Comparison of ENCODE assay signal across 25 mouse cellular contexts in genomic region chr9:63784597-63784996, GRCm38 (mm10). TPM values are rescaled to one million over a fixed set of nuclear protein-coding genes. Genes with fewer than 3 reads are reported as not detected.
DNase-seq lines count a peak whose midpoint lies in the region; ATAC-seq and TF ChIP-seq lines count a peak whose summit lies in the region.
"Had no signal": no experiment of that assay in that cellular context is flagged by ENCODE, and none has a peak within 500 bp of the region (broad histone marks: within the 10 kb centered on the region; RNA-seq: fewer than 3 reads in every experiment).

No protein-coding gene starts in this region.

- DNase-seq in forebrain, embryonic 10.5 days (ENCODE audit: extremely low spot score, low spot score) = no peak
- DNase-seq in kidney, adult 2 months = peak; percentile 49
- DNase-seq in kidney, postnatal 10 days = no peak
- DNase-seq in liver, adult 2 months (ENCODE audit: extremely low read depth, low read depth, low spot score) = peak; percentile 48
- no peak for DNase-seq in liver, postnatal 0 days
- DNase-seq in liver, embryonic 11.5 days (ENCODE audit: low spot score) = no peak
- DNase-seq: adrenal gland, adult 8-10 months; adrenal gland, postnatal 14 days; adrenal gland, postnatal 36 days; B cell, adult 2 months; cerebellum, adult 11-12 months; cerebellum, adult 2 months; cerebellum, adult 9-10 months; cerebellum, postnatal 10 days; cerebellum, postnatal 25 days had no signal

- WGBS in forebrain, embryonic 10.5 days = 83% methylated on average over 3 of the region's 3 CpGs
- 88% methylated on average over 3 of the region's 3 CpGs for WGBS in forebrain, embryonic 12.5 days
- 42% methylated on average over 3 of the region's 3 CpGs for WGBS in kidney, adult 2 months
- WGBS in liver, adult 2 months = 74% methylated on average over 3 of the region's 3 CpGs
- WGBS in liver, postnatal 0 days (ENCODE audit: insufficient replicate concordance) = 77% methylated on average over 3 of the region's 3 CpGs
- WGBS in liver, embryonic 15.5 days (ENCODE audit: insufficient replicate concordance) = 60% methylated on average over 3 of the region's 3 CpGs
- WGBS in liver, embryonic 11.5 days = 87% methylated on average over 3 of the region's 3 CpGs

- no peaks in the 10 kb centered on the region for H3K36me3 ChIP-seq in forebrain, embryonic 10.5 days (replicated peaks)
- no peaks in the 10 kb centered on the region for H3K36me3 ChIP-seq in forebrain, embryonic 12.5 days (replicated peaks)
- H3K36me3 ChIP-seq in kidney, adult 2 months (ENCODE audit: control insufficient read depth, insufficient read depth, low read length) = no peaks in the 10 kb centered on the region
- no peaks in the 10 kb centered on the region for H3K36me3 ChIP-seq in liver, adult 2 months (ENCODE audit: control insufficient read depth, insufficient read depth, low read length)
- no peaks in the 10 kb centered on the region for H3K36me3 ChIP-seq in liver, postnatal 0 days (replicated peaks; ENCODE audit: insufficient read depth, low read length)
- no peaks in the 10 kb centered on the region for H3K36me3 ChIP-seq in liver, embryonic 15.5 days (replicated peaks)
- H3K36me3 ChIP-seq in liver, embryonic 11.5 days (ENCODE audit: control insufficient read depth, insufficient read depth, low read length) = no peaks in the 10 kb centered on the region
- H3K36me3 ChIP-seq: embryonic facial prominence, embryonic 10.5 days; embryonic facial prominence, embryonic 12.5 days; forebrain, embryonic 15.5 days; G1E had no signal

- H3K9me3 ChIP-seq in forebrain, embryonic 10.5 days = no peaks in the 10 kb centered on the region
- H3K9me3 ChIP-seq in forebrain, embryonic 12.5 days = no peaks in the 10 kb centered on the region
- H3K9me3 ChIP-seq in liver, postnatal 0 days (ENCODE audit: low read length) = no peaks in the 10 kb centered on the region
- no peaks in the 10 kb centered on the region for H3K9me3 ChIP-seq in liver, embryonic 15.5 days (replicated peaks)
- H3K9me3 ChIP-seq in liver, embryonic 11.5 days (ENCODE audit: control insufficient read depth, low read length) = no peaks in the 10 kb centered on the region
- H3K9me3 ChIP-seq: embryonic facial prominence, embryonic 10.5 days; embryonic facial prominence, embryonic 12.5 days; forebrain, embryonic 13.5 days; forebrain, embryonic 15.5 days; G1E had no signal

- no peak for TF ChIP-seq POLR2A in kidney, adult 2 months (IDR thresholded peaks at IDR 0.05; ENCODE audit: low read depth, low read length)
- TF ChIP-seq POLR2A in liver, adult 2 months (IDR thresholded peaks at IDR 0.05; ENCODE audit: extremely low read depth, insufficient read depth, low read length) = no peak

- no peak overlapping the region for H3K9ac ChIP-seq in forebrain, embryonic 12.5 days
- H3K9ac ChIP-seq in liver, adult 2 months (ENCODE audit: low read depth, low read length) = no peak overlapping the region
- no peak overlapping the region for H3K9ac ChIP-seq in liver, postnatal 0 days (replicated peaks)
- H3K9ac ChIP-seq in liver, embryonic 15.5 days = no peak overlapping the region
- H3K9ac ChIP-seq in liver, embryonic 11.5 days (ENCODE audit: low read depth, low read length) = no peak overlapping the region
- H3K9ac ChIP-seq: embryonic facial prominence, embryonic 12.5 days; forebrain, embryonic 13.5 days; forebrain, embryonic 15.5 days had no signal

- no peak for TF ChIP-seq CTCF in kidney, adult 2 months (conservative IDR thresholded peaks at IDR 0.05; ENCODE audit: insufficient read depth, insufficient read length, low read depth, low read length)
- no peak for TF ChIP-seq CTCF in liver, adult 2 months (IDR thresholded peaks at IDR 0.05; ENCODE audit: low read depth, low read length)
- no peak for TF ChIP-seq CTCF in liver, postnatal 0 days (IDR thresholded peaks at IDR 0.05; ENCODE audit: low read depth)

- no peak for TF ChIP-seq EP300 in liver, postnatal 0 days (IDR thresholded peaks at IDR 0.05; ENCODE audit: low read depth)

- peaks cover 79% of the 10 kb centered on the region for H3K4me1 ChIP-seq in forebrain, embryonic 10.5 days
- H3K4me1 ChIP-seq in forebrain, embryonic 12.5 days = peaks cover 48% of the 10 kb centered on the region
- peaks cover 3% of the 10 kb centered on the region; the same call in 1 of the 2 replicates for H3K4me1 ChIP-seq in kidney, adult 2 months (ENCODE audit: control insufficient read depth, insufficient read depth, low read length)
- peaks cover 3% of the 10 kb centered on the region; the same call in 1 of the 2 replicates for H3K4me1 ChIP-seq in liver, adult 2 months (ENCODE audit: control insufficient read depth, insufficient read depth, low read length)
- peaks cover 48% of the 10 kb centered on the region for H3K4me1 ChIP-seq in liver, postnatal 0 days (ENCODE audit: insufficient read depth)
- peaks cover 74% of the 10 kb centered on the region for H3K4me1 ChIP-seq in liver, embryonic 15.5 days (replicated peaks)
- peaks cover 61% of the 10 kb centered on the region for H3K4me1 ChIP-seq in liver, embryonic 11.5 days (replicated peaks; ENCODE audit: control insufficient read depth, insufficient read depth, low read length)

- H3K27ac ChIP-seq in forebrain, embryonic 10.5 days = 0 out of 2 replicates have a peak overlapping the region, but pooled peaks have one; percentile 25
- no peak overlapping the region for H3K27ac ChIP-seq in forebrain, embryonic 12.5 days
- H3K27ac ChIP-seq in kidney, adult 2 months (ENCODE audit: insufficient read depth, low read depth, low read length) = no peak overlapping the region
- H3K27ac ChIP-seq in liver, adult 2 months (replicated peaks; ENCODE audit: insufficient read depth, low read depth, low read length) = no peak overlapping the region
- H3K27ac ChIP-seq in liver, postnatal 0 days (ENCODE audit: low read depth) = no peak overlapping the region
- 0 out of 2 replicates have a peak overlapping the region, but pooled peaks have one; percentile 19 for H3K27ac ChIP-seq in liver, embryonic 15.5 days (replicated peaks)
- H3K27ac ChIP-seq in liver, embryonic 11.5 days (ENCODE audit: low read depth, low read length) = no peak overlapping the region
- H3K27ac ChIP-seq: embryonic facial prominence, embryonic 10.5 days; embryonic facial prominence, embryonic 12.5 days; forebrain, embryonic 13.5 days; forebrain, embryonic 15.5 days had no signal

- no peak overlapping the region for H3K4me2 ChIP-seq in forebrain, embryonic 12.5 days
- no peak overlapping the region for H3K4me2 ChIP-seq in liver, postnatal 0 days (ENCODE audit: low read depth, low read length)
- no peak overlapping the region for H3K4me2 ChIP-seq in liver, embryonic 15.5 days
- H3K4me2 ChIP-seq in liver, embryonic 11.5 days = no peak overlapping the region
- H3K4me2 ChIP-seq: embryonic facial prominence, embryonic 12.5 days; forebrain, embryonic 13.5 days; forebrain, embryonic 15.5 days had no signal

- H3K79me2 ChIP-seq in liver, adult 2 months (ENCODE audit: control insufficient read depth, insufficient read depth, low read length) = no peaks in the 10 kb centered on the region

- no peaks in the 10 kb centered on the region for H3K27me3 ChIP-seq in forebrain, embryonic 10.5 days (ENCODE audit: poor library complexity, severe bottlenecking)
- no peaks in the 10 kb centered on the region; the same call in 1 of the 2 replicates for H3K27me3 ChIP-seq in forebrain, embryonic 12.5 days
- no peaks in the 10 kb centered on the region for H3K27me3 ChIP-seq in kidney, adult 2 months (replicated peaks; ENCODE audit: control insufficient read depth, insufficient read depth, low read length)
- no peaks in the 10 kb centered on the region for H3K27me3 ChIP-seq in liver, adult 2 months (ENCODE audit: control insufficient read depth, insufficient read depth, low read length)
- H3K27me3 ChIP-seq in liver, postnatal 0 days (ENCODE audit: insufficient read depth, low read length) = 0 out of 2 replicates have a peak, but pooled peaks cover 3% of the 10 kb centered on the region
- H3K27me3 ChIP-seq in liver, embryonic 15.5 days = no peaks in the 10 kb centered on the region
- no peaks in the 10 kb centered on the region for H3K27me3 ChIP-seq in liver, embryonic 11.5 days (replicated peaks; ENCODE audit: control insufficient read depth, insufficient read depth, low read length)
- H3K27me3 ChIP-seq: embryonic facial prominence, embryonic 12.5 days; forebrain, embryonic 15.5 days; Patski had no signal

- no peak overlapping the region for H3K4me3 ChIP-seq in forebrain, embryonic 10.5 days
- no peak overlapping the region for H3K4me3 ChIP-seq in forebrain, embryonic 12.5 days (replicated peaks)
- no peak overlapping the region for H3K4me3 ChIP-seq in kidney, adult 2 months (ENCODE audit: insufficient read depth, low read depth, low read length)
- H3K4me3 ChIP-seq in liver, adult 2 months (ENCODE audit: insufficient read depth, low read depth, low read length) = no peak overlapping the region
- H3K4me3 ChIP-seq in liver, postnatal 0 days (ENCODE audit: low read depth, low read length) = no peak overlapping the region
- H3K4me3 ChIP-seq in liver, embryonic 15.5 days (replicated peaks) = no peak overlapping the region
- H3K4me3 ChIP-seq in liver, embryonic 11.5 days (ENCODE audit: low read depth, low read length) = no peak overlapping the region
- H3K4me3 ChIP-seq: embryonic facial prominence, embryonic 10.5 days; embryonic facial prominence, embryonic 12.5 days; forebrain, embryonic 13.5 days; forebrain, embryonic 15.5 days had no signal

- ATAC-seq in forebrain, embryonic 12.5 days (ENCODE audit: low FRiP score) = no peak
- no peak for ATAC-seq in liver, postnatal 0 days
- no peak for ATAC-seq in liver, embryonic 15.5 days (ENCODE audit: insufficient read depth)
- no peak for ATAC-seq in liver, embryonic 11.5 days (replicated peaks; ENCODE audit: low FRiP score)
- ATAC-seq: activated CD4-positive, CD25-positive, alpha-beta regulatory T cell, adult 4 months; CD4-positive, CD25-positive, alpha-beta regulatory T cell, adult 4 months; forebrain, embryonic 13.5 days; forebrain, embryonic 15.5 days; Patski had no signal

RNA-seq across cellular contexts. Expression of gene Smad3, which starts 26.8 kb away (rescaled TPM):
- 22.1 and 25.5 TPM in 2 replicates for polyA plus RNA-seq in forebrain, embryonic 10.5 days (2016; fragmentation: Nextera tagmentation; extraction: Ambion mirVana)
- polyA plus RNA-seq in forebrain, embryonic 12.5 days (2016; fragmentation: Nextera tagmentation; extraction: Ambion mirVana) = 23.1 and 23.6 TPM in 2 replicates
- 33.5 and 37.0 TPM in 2 replicates for polyA plus RNA-seq in kidney, adult 2 months (2012; rRNA removed)
- 5.7 and 8.1 TPM in 2 replicates for total RNA-seq in liver, adult 2 months (2014; rRNA removed)
- polyA plus RNA-seq in liver, adult 2 months (2012; rRNA removed) = 7.8 and 8.9 TPM in 2 replicates
- 1.9 and 2.1 TPM in 2 replicates for polyA plus RNA-seq in liver, postnatal 0 days (2015; fragmentation: Nextera tagmentation; extraction: Ambion mirVana)
- 3.0 TPM in 2 replicates for polyA plus RNA-seq in liver, embryonic 15.5 days (2015; fragmentation: Nextera tagmentation; extraction: Ambion mirVana)
- 7.2 and 7.3 TPM in 2 replicates for polyA plus RNA-seq in liver, embryonic 11.5 days (2014; fragmentation: Nextera tagmentation; extraction: Ambion mirVana)

Comparison
In these comparisons a context has a peak if more than half of its experiments do, and no peak if none do; other contexts are left out.
1. DNase-seq: peak in kidney, adult 2 months (single experiment) and liver, adult 2 months (single experiment); none in forebrain, embryonic 10.5 days (single experiment), kidney, postnatal 10 days (single experiment), liver, postnatal 0 days (single experiment) and liver, embryonic 11.5 days (single experiment).
2. H3K27ac ChIP-seq: peak in forebrain, embryonic 10.5 days (single experiment) and liver, embryonic 15.5 days (single experiment); none in forebrain, embryonic 12.5 days (single experiment), kidney, adult 2 months (single experiment), liver, adult 2 months (single experiment), liver, postnatal 0 days (single experiment) and liver, embryonic 11.5 days (single experiment).